Mouse (Mus musculus) gastrocnemius, adult 8-10 months (tissue): Measurements from ENCODE around the gene Fam196b. TPM values are rescaled to one million over a fixed set of nuclear protein-coding genes. Genes with fewer than 3 reads are reported as not detected.

Source experiments
- DNase-seq, 2 experiments: peaks; one replicate each; pipeline ENCODE4 v3.0.0; 2022; ENCODE audit warnings: low spot score in 2 of 2
- total RNA-seq, 4 experiments: library from RNA; stranded (reverse); gene quantifications; 2 replicates each; pipeline ENCODE4 v1.2.4; 2022

The Fam196b gene
- total RNA-seq, result under 1 TPM; 0.40 to 0.92 (median 0.63) TPM

- no peak for DNase-seq
Measured at GRCm38 (mm10) chr11:34314534-34315379, at the start of gene Fam196b. TSS of gene Fam196b (plus strand) at chr11:34314822.

GRCm38 (mm10) chr11:34272016-34272415, 42.6 kb upstream of the Fam196b start:
- DNase-seq, result no peak

GRCm38 (mm10) chr11:34275941-34276340, 38.7 kb upstream of the Fam196b start:
- DNase-seq, result no peak

- DNase-seq, result no peak
Measured at GRCm38 (mm10) chr11:34276363-34277046, 38.1 kb upstream of the Fam196b start.

GRCm38 (mm10) chr11:34277047-34277445, 37.6 kb upstream of the Fam196b start:
- DNase-seq, result no peak

- no peak for DNase-seq
Measured at GRCm38 (mm10) chr11:34284124-34284808, 30.4 kb upstream of the Fam196b start.

- DNase-seq, result no peak
Measured at GRCm38 (mm10) chr11:34290265-34290664, 24.4 kb upstream of the Fam196b start.

GRCm38 (mm10) chr11:34290708-34291107, 23.9 kb upstream of the Fam196b start:
- DNase-seq, result no peak

GRCm38 (mm10) chr11:34291304-34291703, 23.3 kb upstream of the Fam196b start:
- no peak for DNase-seq

- DNase-seq, result no peak
Measured at GRCm38 (mm10) chr11:34297698-34298378, 16.8 kb upstream of the Fam196b start.

- DNase-seq, result no peak
Measured at GRCm38 (mm10) chr11:34299550-34299949, 15.1 kb upstream of the Fam196b start.

GRCm38 (mm10) chr11:34300064-34300463, 14.6 kb upstream of the Fam196b start:
- no peak for DNase-seq

GRCm38 (mm10) chr11:34306231-34306630, 8.4 kb upstream of the Fam196b start:
- no peak for DNase-seq

GRCm38 (mm10) chr11:34308731-34309130, 5.9 kb upstream of the Fam196b start:
- DNase-seq, result no peak

GRCm38 (mm10) chr11:34309360-34309759, 5.3 kb upstream of the Fam196b start:
- no peak for DNase-seq

GRCm38 (mm10) chr11:34311717-34312116, 2.9 kb upstream of the Fam196b start:
- DNase-seq, result no peak

GRCm38 (mm10) chr11:34312208-34312607, 2.4 kb upstream of the Fam196b start:
- no peak for DNase-seq

GRCm38 (mm10) chr11:34315383-34315782, 761 bp downstream of the Fam196b start:
- DNase-seq, result no peak

- DNase-seq, result no peak
Measured at GRCm38 (mm10) chr11:34316176-34316575, 1.6 kb downstream of the Fam196b start.

- DNase-seq, result no peak
Measured at GRCm38 (mm10) chr11:34317001-34317400, 2.4 kb downstream of the Fam196b start.

GRCm38 (mm10) chr11:34319282-34319681, 4.7 kb downstream of the Fam196b start:
- no peak for DNase-seq
